Mouse (Mus musculus) gonadal fat pad, adult 2 months (tissue): ENCODE data around the gene Syngr2. TPM values are rescaled to one million over a fixed set of nuclear protein-coding genes. Genes with fewer than 3 reads are reported as not detected.
"Not testable (repeated sequence)": the region's sequence is repeated elsewhere in the genome, so short reads cannot be mapped to it uniquely, and the experiment has no call there.

Experiments used
- DNase-seq: peaks from one replicate; pipeline ENCODE4 v3.0.0-alpha.2; 2012; ENCODE audit warnings: low read depth
- polyA plus RNA-seq: library from polyadenylated mRNA; depleted of rRNA; stranded (reverse); fragments of >200 nt; gene quantifications from 2 replicates; pipeline ENCODE4 v1.2.3, GENCODE M21; 2012

The Syngr2 gene
- polyA plus RNA-seq, 1 experiment: 133 TPM

DNA sequence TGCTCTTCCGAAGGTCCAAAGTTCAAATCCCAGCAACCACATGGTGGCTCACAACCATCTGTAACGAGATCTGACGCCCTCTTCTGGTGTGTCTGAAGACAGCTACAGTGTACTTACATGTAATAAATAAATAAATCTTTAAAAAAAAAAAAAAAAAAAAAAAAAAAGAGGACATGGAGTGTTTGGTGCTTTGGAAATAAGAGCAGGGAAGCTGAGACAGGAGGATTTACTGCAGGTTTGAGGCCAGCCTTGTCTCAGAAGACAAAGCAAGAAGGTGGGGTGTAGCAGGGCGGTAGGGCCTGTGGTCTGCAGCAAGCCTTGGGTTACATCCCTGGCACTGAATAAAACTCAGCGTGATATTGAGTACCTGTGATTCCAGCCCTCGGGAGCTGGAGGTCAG, 24.0 kb downstream of the Syngr2 start:
- not testable (repeated sequence) for DNase-seq

DNA sequence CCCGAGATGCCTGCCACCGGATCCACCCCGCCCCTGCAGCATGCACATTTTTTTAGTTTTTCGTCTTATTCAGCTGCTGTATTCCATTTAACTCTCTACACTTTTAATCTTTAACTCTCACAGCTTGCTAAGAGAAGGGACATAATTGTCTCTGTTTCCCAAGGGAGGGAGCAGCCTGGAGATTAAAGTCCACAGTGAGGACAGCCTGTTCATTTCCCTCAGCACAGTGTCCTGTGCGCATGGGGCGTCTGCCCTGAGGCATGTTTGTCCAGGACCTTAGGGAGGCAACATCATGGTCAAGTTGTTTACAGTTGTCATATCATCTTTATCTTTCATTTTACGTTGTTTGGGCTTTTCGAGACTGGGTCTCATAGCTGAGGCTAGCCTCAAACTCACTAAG, 24.6 kb downstream of the Syngr2 start:
- DNase-seq: no peak

DNA sequence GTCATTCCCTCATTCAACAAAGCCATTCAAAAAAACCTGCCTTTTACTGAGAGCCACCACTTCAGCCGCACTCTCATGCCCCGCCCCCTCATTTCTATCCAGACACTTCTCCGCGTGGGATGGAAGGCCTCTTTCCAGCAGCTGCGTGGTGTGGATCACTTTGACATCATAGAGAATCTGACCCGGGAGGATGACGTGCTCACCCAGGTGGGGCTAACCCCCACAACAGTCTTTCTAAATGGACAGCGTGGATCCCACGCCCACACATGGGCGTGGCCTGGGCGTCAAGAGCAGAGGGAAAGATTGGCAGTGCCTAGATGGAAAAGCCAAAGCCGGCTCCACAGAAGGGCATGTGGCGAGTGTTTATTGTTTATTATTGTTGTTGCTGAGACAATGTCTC, 26.8 kb downstream of the Syngr2 start:
- DNase-seq: no peak

DNA sequence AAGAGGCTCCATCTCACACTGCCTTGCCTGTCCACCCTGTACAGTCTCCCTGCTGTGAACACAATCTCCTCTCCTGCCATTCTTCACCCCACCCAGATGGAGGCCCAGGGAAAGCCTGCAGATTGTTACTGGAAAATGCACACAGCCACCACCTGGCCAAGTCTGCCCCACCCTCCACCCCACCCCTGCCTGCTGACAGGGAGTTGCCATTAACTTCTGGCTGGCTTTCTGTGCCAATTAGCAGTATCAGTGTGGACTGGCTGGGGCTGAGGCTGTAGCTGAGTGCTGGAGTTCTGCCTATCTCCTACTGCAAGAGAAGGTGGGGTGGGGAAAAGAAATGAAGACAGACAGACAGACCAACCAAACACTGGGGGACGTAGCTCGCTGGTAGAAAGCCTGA, 29.1 kb downstream of the Syngr2 start:
- DNase-seq: no peak

DNA sequence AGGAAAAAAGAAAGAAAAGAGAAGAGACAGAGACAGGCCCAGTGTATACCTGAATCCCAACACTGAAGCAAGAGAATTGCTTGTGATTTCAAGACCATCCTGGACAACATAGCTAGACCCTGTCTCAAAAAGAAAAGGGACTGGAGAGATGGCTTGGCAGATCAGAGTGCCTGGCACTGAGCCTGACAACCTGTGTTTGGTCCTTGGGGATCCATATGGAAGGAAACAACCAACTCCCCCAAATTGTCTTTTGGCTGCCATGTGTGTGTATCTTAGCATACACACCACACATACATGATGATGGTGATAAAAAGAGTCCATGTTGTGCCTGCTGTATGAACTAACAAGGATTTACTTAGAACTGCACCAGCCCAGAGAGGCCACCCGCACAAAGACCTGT, 29.6 kb downstream of the Syngr2 start:
- DNase-seq: no peak

DNA sequence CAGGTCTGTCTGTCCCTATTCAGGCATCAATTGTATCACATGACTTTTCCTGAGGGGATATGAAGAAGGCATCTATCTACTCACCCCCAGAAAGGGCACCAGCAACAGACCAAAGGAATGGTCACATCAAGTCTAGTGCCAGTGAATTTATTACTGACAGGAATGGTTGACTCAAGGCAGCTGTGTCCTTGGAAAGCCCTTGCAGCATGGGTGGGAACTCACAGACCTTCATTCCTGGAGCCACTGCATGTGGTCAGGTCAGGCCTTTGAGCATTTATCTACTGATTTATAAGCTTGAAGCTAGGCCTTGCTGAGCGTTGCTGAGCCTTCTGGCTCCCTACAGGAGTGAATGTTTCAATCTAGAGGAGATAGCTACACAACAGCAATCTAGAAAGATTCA, 31.4 kb downstream of the Syngr2 start:
- DNase-seq: no peak

DNA sequence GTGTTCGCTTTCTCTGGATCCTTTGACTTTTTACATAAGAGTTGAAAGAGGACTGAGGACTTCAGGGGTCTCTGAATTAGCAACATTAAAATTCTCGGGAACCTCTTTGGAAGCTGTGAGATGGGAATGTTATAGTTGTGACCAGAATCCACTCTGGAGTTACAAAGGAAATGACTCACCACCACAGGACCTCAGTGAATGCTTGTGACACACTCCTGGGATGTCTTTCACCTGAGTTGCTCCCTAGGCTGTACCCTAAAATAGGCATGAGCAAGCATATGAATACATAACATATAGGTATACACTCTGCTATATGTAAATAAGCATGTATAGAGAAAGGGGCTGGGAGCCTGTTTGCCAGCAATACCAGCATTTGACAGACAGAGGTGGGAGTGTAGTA, 34.0 kb downstream of the Syngr2 start:
- DNase-seq: no peak

DNA sequence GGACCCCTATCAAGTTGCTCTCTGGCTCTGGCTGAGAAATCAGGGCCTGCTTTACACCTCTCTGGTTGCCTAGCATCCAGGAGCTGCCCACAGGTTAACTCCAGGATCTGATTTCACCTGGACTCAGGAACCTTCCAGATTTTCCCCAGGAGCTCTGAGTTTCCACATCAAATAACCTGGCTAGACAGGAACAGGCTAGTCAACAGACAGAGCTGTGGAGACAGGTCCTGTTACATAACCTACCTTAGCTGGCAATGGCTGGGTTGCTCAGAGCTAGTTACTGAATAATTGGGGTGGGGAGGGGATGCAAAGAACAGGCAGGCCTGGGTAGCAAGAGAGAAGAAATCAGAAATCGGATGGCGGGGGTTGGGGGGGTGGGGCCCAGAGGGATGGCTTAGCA, 35.5 kb downstream of the Syngr2 start:
- peak; percentile 95 for DNase-seq

GRCm38 (mm10) chr11:117845651-117846050, 36.2 kb downstream of the Syngr2 start:
- DNase-seq: no peak

- DNase-seq: no peak
Observed at GRCm38 (mm10) chr11:117846640-117847039, 37.2 kb downstream of the Syngr2 start.

DNA sequence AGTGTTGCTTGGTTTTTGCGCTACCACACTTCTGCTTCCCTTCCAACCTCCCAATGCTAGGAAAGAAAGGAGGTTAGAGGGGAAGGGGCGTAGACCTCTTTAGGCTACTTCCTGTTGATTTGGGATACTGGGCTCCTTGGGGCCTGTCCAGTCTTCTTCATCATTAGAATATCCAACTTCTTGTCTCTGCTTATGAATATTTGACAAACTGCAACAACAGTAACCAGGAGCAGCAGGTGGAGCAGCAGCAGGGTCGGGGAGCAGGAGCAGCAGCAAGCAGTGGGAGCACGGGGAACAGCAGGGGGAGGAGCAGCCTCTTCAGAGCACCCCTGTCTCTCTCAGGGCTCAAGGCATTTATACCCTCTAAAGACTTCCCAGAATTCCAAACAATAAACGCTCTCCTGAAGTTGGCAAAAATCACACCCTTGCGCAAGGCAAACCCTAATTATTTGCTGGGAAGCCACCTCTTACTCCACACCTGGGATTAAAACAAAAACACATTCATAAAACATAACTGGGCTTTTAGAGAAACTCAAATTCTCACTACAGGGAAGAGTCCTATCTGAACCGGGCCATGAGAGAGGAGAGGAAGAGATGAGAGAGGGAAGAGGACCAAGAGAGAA, 38.2 kb downstream of the Syngr2 start:
- DNase-seq: no peak

DNA sequence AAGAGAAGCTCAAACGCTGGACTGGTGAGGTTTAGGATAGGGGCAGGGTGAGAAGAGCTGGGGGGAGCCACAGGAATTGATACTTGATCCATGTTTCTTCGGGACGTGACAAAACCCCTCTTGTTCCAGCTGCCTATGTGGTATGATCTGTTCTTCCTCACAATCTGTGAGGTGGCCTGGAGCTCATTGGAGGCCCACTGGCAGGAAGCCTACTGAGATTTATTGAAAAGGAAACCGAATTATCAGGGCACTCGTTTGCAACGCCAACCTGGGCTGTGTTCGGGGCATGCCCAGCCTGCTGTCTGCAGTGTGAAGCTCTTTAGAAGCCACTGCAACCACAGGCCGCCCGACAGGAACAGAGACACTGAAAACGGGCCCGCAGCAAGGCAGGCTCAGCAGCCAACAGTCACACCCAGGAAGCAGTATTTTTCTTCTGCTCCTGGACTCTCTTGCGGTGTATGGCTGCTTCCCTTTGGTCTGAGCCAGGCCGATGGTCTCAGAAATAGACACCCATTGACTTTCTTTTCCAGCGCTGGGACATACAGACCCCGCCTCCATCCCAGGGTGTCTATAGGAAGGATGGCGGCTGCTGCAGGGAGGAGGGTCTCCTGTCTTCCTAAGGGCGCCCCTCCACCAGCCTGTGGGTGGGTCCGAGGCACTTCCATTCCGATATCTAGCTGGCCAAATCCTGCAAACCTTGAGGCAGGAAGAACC, 39.0 kb downstream of the Syngr2 start:
- no peak for DNase-seq

- DNase-seq: no peak
Observed at GRCm38 (mm10) chr11:117848985-117849671, 39.7 kb downstream of the Syngr2 start, which contains the start of gene Birc5. Gene Birc5 (plus strand): TSS chr11:117849251.

DNA sequence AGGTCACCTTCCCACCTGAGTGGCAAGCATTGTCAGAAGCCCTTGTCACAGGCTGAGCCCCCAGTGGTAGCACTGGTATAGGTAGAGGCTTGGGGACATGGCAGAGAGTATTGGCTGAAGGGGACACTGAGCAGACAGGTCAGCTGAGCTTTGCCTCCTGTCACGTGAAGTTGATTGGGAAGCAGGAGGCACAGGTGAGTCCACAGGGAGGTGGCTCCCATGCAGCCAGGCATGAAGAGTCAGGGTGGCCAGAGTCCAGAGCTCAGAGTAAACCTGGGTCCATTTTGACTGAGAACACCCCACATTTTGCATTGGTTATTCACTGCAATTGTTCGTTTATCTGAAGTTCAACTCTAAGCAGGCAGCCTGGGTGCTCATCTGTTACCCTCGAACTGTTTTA, 43.4 kb downstream of the Syngr2 start:
- DNase-seq: no peak

GRCm38 (mm10) chr11:117854241-117854640, 44.8 kb downstream of the Syngr2 start:
- no peak for DNase-seq

- no peak for DNase-seq
Observed at GRCm38 (mm10) chr11:117855360-117855759, 45.9 kb downstream of the Syngr2 start.

DNA sequence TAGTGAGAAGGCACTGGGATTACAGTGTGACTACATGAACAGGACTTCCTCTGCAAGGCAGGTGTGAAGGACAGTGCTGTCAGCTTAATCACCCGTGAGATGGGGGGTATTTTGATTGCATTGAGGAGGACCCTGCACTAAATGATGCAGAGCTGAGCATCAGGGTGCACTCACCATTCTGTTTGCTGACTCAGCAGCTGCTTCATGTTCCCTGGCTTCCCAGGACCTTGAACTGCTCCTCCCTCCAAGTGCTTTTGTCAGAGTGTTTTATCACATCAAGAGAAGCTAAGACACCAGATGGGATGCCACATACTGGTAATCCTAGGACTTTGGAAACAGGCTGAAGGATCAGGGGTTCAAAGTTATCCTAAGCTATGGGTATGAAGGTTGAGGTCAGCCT, 46.5 kb downstream of the Syngr2 start:
- DNase-seq: no peak

DNA sequence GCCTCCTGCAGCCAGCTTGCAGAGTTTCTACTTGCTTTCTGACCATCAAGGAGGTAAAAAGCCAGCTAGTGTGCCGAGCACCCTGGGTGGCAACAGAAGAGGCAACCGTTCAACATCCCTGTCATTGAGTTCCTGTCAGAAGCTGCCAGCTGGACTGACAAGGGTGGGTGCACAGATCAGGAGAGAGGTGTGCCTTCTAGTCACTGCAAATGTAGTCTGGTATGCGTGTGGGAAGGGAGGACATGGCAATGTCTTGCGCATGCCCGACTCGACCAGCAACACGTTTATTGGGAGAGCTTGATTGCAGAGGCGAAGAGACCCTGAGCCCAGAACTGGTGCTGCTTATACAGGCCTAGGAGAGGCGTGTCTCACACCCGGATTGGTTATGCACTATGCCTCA, 48.0 kb downstream of the Syngr2 start:
- DNase-seq: no peak

GRCm38 (mm10) chr11:117858392-117858791, 48.9 kb downstream of the Syngr2 start:
- DNase-seq: no peak

GRCm38 (mm10) chr11:117860601-117861000, 51.1 kb downstream of the Syngr2 start, which contains the start of gene Tmem235:
Gene Tmem235 (plus strand): TSS chr11:117860752.
- no peak for DNase-seq

DNA sequence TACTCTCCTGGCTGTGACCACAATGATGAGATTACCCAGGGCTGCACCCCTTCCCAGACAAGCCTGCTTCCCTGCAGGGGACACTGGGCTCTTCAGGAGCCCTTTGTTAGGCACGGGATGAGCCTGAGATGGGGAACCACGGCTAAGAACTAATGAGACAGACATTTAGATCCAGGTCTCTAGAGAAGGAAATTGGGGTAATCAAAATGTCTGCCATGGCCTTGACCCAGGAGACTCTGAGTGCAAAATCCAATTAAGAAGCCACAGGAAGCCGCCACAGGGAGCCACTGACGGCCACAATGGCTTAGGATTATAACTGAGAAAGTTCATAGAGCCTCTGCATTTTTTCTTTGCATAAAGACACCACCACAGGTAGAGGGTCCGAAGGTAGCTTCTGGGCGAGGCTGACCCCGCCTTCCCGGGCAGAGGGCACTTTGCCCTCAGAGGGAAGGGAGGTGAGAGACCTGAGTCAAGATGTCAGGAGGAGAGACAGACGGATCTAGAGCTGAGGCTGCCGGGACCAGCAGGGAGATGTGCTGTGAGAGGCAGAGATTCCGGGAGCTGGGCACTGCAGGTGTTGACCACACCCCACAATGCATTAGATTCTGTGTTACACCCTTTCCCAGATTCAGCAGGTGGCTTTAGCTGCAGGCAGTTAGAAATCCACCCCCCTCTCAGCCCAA, 53.8 kb downstream of the Syngr2 start:
- DNase-seq: no peak
